Mouse (Mus musculus): ENCODE data around the gene Orai1. TPM values are rescaled to one million over a fixed set of nuclear protein-coding genes. Genes with fewer than 3 reads are reported as not detected.

Orai1 gene
- polyA plus RNA-seq, 1 experiment from 2014 or later: 12.5 TPM

- ATAC-seq (ENCODE audit: insufficient number of reproducible peaks, insufficient read depth, low FRiP score, low TSS enrichment, low read depth): peak; percentile 49; the same call in 1 of the 2 replicates
- 3% methylated on average over 39 of the region's 39 CpGs for WGBS
- Histone ChIP-seq H3K9ac (peak overlapping the region; percentile 81), H3K36me3 (no peaks in the 10 kb centered on the region), H3K4me2 (peak overlapping the region; percentile 98), H3K4me1 (peaks cover 56% of the 10 kb centered on the region), H3K27me3 (no peaks in the 10 kb centered on the region; the same call in 1 of the 2 replicates), H3K4me3 (peak overlapping the region; percentile 66), H3K27ac (no peak overlapping the region), H3K9me3 (no peaks in the 10 kb centered on the region)
These were observed 27.5 kb upstream of the Orai1 start for GRCm38 (mm10) chr5:122987211-122988020.

- peak overlapping the region; percentile 81 for H3K9ac ChIP-seq
- H3K36me3 ChIP-seq: no peaks in the 10 kb centered on the region
- no peaks in the 10 kb centered on the region for H3K9me3 ChIP-seq
- ATAC-seq (ENCODE audit: insufficient number of reproducible peaks, insufficient read depth, low FRiP score, low TSS enrichment, low read depth): no peak
- H3K4me1 ChIP-seq: peaks cover 56% of the 10 kb centered on the region
- peak overlapping the region; percentile 66 for H3K4me3 ChIP-seq
- under 1% methylated on average over 41 of the region's 41 CpGs for WGBS
- no peaks in the 10 kb centered on the region; the same call in 1 of the 2 replicates for H3K27me3 ChIP-seq
- peak overlapping the region; percentile 84 for H3K27ac ChIP-seq
- H3K4me2 ChIP-seq: peak overlapping the region; percentile 98
These were observed 26.7 kb upstream of the Orai1 start for GRCm38 (mm10) chr5:122988021-122988751.

- WGBS: under 1% methylated on average over 36 of the region's 39 CpGs
- H3K27ac ChIP-seq: peak overlapping the region; percentile 84
- peak overlapping the region; percentile 98 for H3K4me2 ChIP-seq
- peak overlapping the region; percentile 66 for H3K4me3 ChIP-seq
- no peaks in the 10 kb centered on the region for H3K9me3 ChIP-seq
- H3K36me3 ChIP-seq: no peaks in the 10 kb centered on the region
- ATAC-seq (ENCODE audit: insufficient number of reproducible peaks, insufficient read depth, low FRiP score, low TSS enrichment, low read depth): peak; percentile 60; the same call in 1 of the 2 replicates
- no peaks in the 10 kb centered on the region; the same call in 1 of the 2 replicates for H3K27me3 ChIP-seq
- peaks cover 56% of the 10 kb centered on the region for H3K4me1 ChIP-seq
- H3K9ac ChIP-seq: peak overlapping the region; percentile 81
These were observed 25.8 kb upstream of the Orai1 start for GRCm38 (mm10) chr5:122989001-122989525.

DNA sequence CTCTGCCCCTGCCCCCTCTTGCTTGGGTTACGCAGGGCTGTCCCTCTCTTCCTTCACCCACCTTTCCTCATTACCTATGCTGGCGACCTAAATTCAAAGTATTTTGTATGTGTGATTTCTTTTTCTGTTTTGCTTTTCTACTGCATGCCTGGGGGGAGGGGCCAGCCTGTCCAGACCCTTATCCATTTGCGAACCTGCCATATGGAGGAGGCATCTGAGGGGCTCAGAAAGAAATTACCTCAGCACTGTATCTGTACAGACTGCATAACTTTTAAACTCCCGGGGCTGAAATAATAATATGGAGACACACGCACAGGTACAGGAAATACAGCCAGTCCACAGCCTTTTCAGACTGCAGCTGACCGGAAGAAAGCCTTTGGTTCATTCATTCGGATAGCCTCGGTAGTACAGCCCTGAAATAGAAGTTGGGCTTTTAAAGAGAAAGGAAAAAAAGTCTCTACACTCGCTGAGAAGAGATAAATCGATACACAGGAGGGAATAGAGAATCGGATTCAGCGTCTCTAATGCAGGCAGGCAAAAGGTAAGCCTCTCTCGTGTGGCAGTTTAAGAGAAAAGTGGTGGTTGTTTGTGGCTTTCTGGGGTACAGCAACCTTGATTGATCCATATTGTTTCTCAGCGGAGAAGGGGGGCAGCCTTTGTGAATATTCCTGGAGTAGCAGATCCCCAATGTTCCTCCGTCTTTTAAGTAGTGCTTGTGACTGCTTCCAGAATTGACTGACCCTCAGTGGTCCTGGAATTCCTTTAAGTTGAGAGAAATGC lies 25.1 kb upstream of the Orai1 start, which contains the start of gene Kdm2b:
Gene Kdm2b (minus strand): TSS at position 273 of the 780 bp plus-strand sequence.
- no peak for ATAC-seq (ENCODE audit: insufficient number of reproducible peaks, insufficient read depth, low FRiP score, low TSS enrichment, low read depth)
- Histone ChIP-seq H3K4me1 (peaks cover 57% of the 10 kb centered on the region), H3K27ac (peak within 1 kb of the TSS; percentile 84), H3K36me3 (no peaks in the 10 kb centered on the region), H3K9me3 (no peaks in the 10 kb centered on the region), H3K4me3 (peak within 1 kb of the TSS; percentile 66), H3K27me3 (no peaks in the 10 kb centered on the region; the same call in 1 of the 2 replicates), H3K4me2 (peak within 1 kb of the TSS; percentile 98), H3K9ac (peak within 1 kb of the TSS; percentile 81)
- WGBS: 4% methylated on average over 15 of the region's 15 CpGs

DNA sequence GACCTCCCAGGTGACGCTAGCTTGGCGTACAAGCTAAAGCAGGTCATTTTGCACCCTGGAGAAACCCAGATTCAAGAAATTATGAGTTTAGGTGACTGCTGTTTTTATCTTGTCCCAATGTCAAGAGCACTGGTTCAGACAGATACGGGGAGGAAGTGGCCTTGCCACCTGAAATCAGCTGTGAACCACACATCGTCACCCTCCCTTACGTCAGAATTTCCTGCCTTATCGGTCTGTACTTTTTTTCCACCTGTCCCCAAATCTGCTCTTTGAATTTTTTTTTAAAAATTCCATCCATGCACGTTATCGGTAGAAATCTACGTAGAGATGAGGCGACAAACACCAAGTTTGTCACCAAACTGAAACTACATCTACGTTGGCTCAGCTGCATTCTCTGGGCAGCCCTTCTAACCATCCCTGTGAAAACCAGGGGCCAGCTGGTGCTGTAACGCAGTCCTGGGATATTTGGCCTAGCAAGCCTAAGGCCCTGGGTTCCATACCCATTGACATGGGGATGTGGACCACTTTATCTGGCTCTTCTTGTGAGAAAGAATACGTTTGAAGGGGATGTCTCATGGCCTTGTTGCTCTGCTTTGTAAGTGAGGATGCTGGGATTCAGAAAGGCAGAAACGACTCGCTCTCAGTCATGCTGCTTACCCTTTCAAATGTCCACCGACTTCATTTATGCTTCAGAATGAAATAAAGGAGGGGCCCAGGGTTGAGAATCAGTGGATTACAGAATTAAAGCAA lies 24.3 kb upstream of the Orai1 start:
- 25% methylated on average over 16 of the region's 16 CpGs for WGBS
- no peak overlapping the region for H3K27ac ChIP-seq
- H3K27me3 ChIP-seq: no peaks in the 10 kb centered on the region; the same call in 1 of the 2 replicates
- H3K9ac ChIP-seq: no peak overlapping the region
- no peaks in the 10 kb centered on the region for H3K9me3 ChIP-seq
- peaks cover 55% of the 10 kb centered on the region for H3K4me1 ChIP-seq
- H3K36me3 ChIP-seq: no peaks in the 10 kb centered on the region
- no peak for ATAC-seq (ENCODE audit: insufficient number of reproducible peaks, insufficient read depth, low FRiP score, low TSS enrichment, low read depth)
- H3K4me2 ChIP-seq: peak overlapping the region; percentile 98
- peak overlapping the region; percentile 66 for H3K4me3 ChIP-seq

DNA sequence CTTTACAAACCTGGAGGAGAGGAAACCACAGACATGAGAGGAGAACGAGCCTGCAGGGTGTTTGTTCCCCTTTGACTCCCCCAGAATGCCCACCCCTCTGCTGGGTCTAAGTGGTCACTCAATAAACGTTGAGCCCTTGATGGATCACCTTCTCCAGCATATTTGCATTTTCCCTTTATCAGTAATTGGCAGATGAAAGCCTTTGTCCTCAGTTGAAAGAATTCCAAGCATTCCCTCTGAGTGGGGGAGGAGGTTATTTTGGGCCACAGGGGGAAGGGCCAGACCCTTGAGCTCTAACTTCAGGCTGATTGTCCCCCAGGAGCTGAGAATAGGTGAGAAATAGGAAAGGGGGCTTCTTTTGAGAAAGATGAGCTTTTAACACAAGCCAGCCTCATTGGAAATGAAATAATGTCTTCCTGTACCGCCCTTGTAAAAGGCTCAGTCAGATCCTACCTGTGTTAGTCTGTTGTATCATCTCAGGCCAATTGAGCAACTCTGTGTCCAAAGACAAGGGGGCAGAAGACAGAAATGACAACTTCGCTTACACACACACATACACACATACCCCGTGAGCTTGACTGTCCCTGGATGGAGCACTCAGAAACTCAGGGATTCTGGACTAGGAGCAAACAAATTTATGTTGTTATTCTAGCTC lies 23.4 kb upstream of the Orai1 start:
- WGBS: 32% methylated on average over 5 of the region's 5 CpGs
- Histone ChIP-seq H3K27me3 (no peaks in the 10 kb centered on the region; the same call in 1 of the 2 replicates), H3K9ac (no peak overlapping the region), H3K4me3 (no peak overlapping the region), H3K9me3 (no peaks in the 10 kb centered on the region), H3K4me1 (peaks cover 46% of the 10 kb centered on the region), H3K27ac (no peak overlapping the region), H3K4me2 (peak overlapping the region; percentile 98), H3K36me3 (no peaks in the 10 kb centered on the region)
- no peak for ATAC-seq (ENCODE audit: insufficient number of reproducible peaks, insufficient read depth, low FRiP score, low TSS enrichment, low read depth)

DNA sequence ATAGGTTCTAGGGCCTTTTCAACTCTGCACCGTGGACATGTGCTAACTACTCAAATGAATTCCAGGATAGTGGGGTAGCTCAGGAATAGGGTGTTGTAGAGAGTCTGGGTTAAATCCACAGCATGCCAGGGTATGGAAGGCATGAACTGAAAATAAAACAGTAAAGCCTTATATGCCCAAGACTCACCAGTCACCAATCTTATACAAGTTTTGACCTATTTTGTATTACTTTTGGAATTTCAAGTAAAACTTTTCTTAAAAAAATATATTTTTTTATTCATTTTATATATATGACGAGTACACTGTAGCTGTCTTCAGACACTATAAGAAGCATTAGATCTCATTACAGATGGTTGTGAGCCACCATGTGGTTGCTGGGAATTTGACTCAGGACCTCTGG lies 21.1 kb upstream of the Orai1 start:
- Histone ChIP-seq H3K4me1 (peaks cover 32% of the 10 kb centered on the region), H3K27ac (peak overlapping the region; percentile 52; the same call in 1 of the 2 replicates), H3K36me3 (no peaks in the 10 kb centered on the region), H3K9ac (no peak overlapping the region), H3K27me3 (no peaks in the 10 kb centered on the region), H3K9me3 (no peaks in the 10 kb centered on the region), H3K4me3 (no peak overlapping the region), H3K4me2 (peak overlapping the region; percentile 48)
- WGBS: 25% methylated on average over 2 of the region's 2 CpGs
- no peak for ATAC-seq (ENCODE audit: insufficient number of reproducible peaks, insufficient read depth, low FRiP score, low TSS enrichment, low read depth)

- H3K9ac ChIP-seq: 0 out of 2 replicates have a peak overlapping the region, but pooled peaks have one; percentile 28
- no peaks in the 10 kb centered on the region for H3K9me3 ChIP-seq
- 0 out of 2 replicates have a peak overlapping the region, but pooled peaks have one; percentile 11 for H3K4me3 ChIP-seq
- H3K4me2 ChIP-seq: peak overlapping the region; percentile 48
- ATAC-seq (ENCODE audit: insufficient number of reproducible peaks, insufficient read depth, low FRiP score, low TSS enrichment, low read depth): peak; percentile 84; the same call in 1 of the 2 replicates
- no peaks in the 10 kb centered on the region for H3K36me3 ChIP-seq
- peak overlapping the region; percentile 52; the same call in 1 of the 2 replicates for H3K27ac ChIP-seq
- 7% methylated on average over 5 of the region's 5 CpGs for WGBS
- H3K4me1 ChIP-seq: peaks cover 31% of the 10 kb centered on the region
- H3K27me3 ChIP-seq: no peaks in the 10 kb centered on the region
These were observed 20.5 kb upstream of the Orai1 start for GRCm38 (mm10) chr5:122994303-122994846.

DNA sequence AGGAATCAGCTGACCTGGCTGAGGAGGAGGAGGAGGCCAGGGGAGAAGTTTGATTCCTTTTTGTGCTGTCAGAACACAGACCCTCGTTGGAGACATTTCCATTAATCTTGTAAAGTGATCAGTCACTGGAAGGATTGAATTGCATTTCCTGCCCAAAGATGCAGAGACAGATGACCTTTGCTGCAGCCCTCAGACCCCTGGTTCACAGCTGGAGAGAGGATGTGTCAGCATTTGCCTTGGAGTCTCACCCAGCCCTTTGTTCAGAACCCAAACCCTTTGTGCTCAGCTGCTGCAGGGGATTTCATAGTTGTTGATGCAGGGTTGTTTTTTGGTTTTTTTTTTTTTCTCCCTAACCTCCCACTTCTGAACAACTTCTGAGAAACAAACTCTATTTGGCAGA lies 20.0 kb upstream of the Orai1 start:
- no peak for ATAC-seq (ENCODE audit: insufficient number of reproducible peaks, insufficient read depth, low FRiP score, low TSS enrichment, low read depth)
- H3K4me3 ChIP-seq: no peak overlapping the region
- no peaks in the 10 kb centered on the region for H3K36me3 ChIP-seq
- peak overlapping the region; percentile 48; the same call in 1 of the 2 replicates for H3K4me2 ChIP-seq
- no peaks in the 10 kb centered on the region for H3K27me3 ChIP-seq
- H3K9ac ChIP-seq: 0 out of 2 replicates have a peak overlapping the region, but pooled peaks have one; percentile 28
- H3K4me1 ChIP-seq: peaks cover 25% of the 10 kb centered on the region
- no peaks in the 10 kb centered on the region for H3K9me3 ChIP-seq
- 0 out of 2 replicates have a peak overlapping the region, but pooled peaks have one; percentile 17 for H3K27ac ChIP-seq
- WGBS: 3% methylated on average over 1 of the region's 1 CpGs

Data from embryonic facial prominence, embryonic 13.5 days (tissue).